ENCODE assay signal across 34 mouse cellular contexts in the genomic region with DNA sequence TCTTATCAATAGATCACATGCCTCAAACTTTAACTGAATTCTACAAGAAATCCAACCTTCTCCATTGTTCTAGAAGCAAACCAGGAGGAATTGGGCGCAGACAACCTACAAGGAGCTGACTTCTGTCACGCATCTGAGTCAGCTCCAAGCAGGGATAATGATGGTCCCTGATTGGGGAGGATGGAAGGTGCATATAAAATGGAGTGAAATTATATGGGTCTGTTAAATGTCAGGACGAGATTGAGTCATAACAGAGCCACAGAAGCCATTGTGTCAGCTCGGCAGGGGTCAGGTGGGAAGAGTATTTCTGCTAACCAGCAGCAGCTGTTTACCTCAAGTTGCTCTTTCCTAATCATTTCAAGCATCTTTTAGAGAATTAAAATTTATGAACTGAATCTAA.
DNase-seq lines count a peak whose midpoint lies in the region; ATAC-seq lines count a peak whose summit lies in the region.
"Had no signal": no experiment of that assay in that cellular context is flagged by ENCODE, and none has a peak within 500 bp of the region (broad histone marks: within the 10 kb centered on the region; RNA-seq: fewer than 3 reads in every experiment).

No protein-coding gene starts in this region.

- WGBS in forebrain, embryonic 12.5 days = 73% methylated on average over 4 of the region's 4 CpGs

- H3K36me3 ChIP-seq in forebrain, embryonic 12.5 days (replicated peaks) = no peaks in the 10 kb centered on the region
- H3K36me3 ChIP-seq: embryonic facial prominence, embryonic 13.5 days; forebrain, embryonic 10.5 days; heart, embryonic 13.5 days; hindbrain, embryonic 10.5 days; hindbrain, embryonic 15.5 days; kidney, embryonic 15.5 days; midbrain, embryonic 13.5 days had no signal

- no peak overlapping the region for H3K27ac ChIP-seq in forebrain, embryonic 12.5 days
- H3K27ac ChIP-seq: embryonic facial prominence, embryonic 13.5 days; forebrain, embryonic 10.5 days; heart, embryonic 13.5 days; hindbrain, embryonic 10.5 days; hindbrain, embryonic 15.5 days; kidney, embryonic 15.5 days; liver, embryonic 14.5 days; macrophage; midbrain, embryonic 13.5 days; stomach, postnatal 0 days had no signal

- H3K9me3 ChIP-seq in forebrain, embryonic 12.5 days = no peaks in the 10 kb centered on the region
- H3K9me3 ChIP-seq: embryonic facial prominence, embryonic 13.5 days; forebrain, embryonic 10.5 days; heart, embryonic 13.5 days; hindbrain, embryonic 10.5 days; hindbrain, embryonic 15.5 days; kidney, embryonic 15.5 days; midbrain, embryonic 13.5 days had no signal

- intact Hi-C loops in left cerebral cortex, postnatal 4 days (cut with DNase I) = no loop called here

- H3K4me1 ChIP-seq in forebrain, embryonic 12.5 days = no peaks in the 10 kb centered on the region
- H3K4me1 ChIP-seq: embryonic facial prominence, embryonic 13.5 days; forebrain, embryonic 10.5 days; heart, embryonic 13.5 days; hindbrain, embryonic 10.5 days; kidney, embryonic 15.5 days; midbrain, embryonic 13.5 days had no signal

- peak; percentile 69 for ATAC-seq in cerebellum, adult (ENCODE audit: insufficient number of reproducible peaks, low FRiP score, low TSS enrichment)
- ATAC-seq in forebrain, embryonic 12.5 days (ENCODE audit: low FRiP score) = no peak
- ATAC-seq: forebrain, postnatal 0 days; inflammation-experienced regulatory T-cells, adult 6 months; midbrain, embryonic 13.5 days had no signal

- no peak for DNase-seq in cerebellum, adult 9-10 months
- DNase-seq in left cerebral cortex, postnatal 4 days = peak; percentile 1
- no peak for DNase-seq in left cerebral cortex, adult 11 months (ENCODE audit: low spot score)
- DNase-seq in cerebellum, postnatal 10 days = peak; percentile 75
- no peak for DNase-seq in frontal cortex, adult 2 months (ENCODE audit: extremely low spot score in 1 of 2, low spot score in 1 of 2)
- DNase-seq in frontal cortex, postnatal 10 days (ENCODE audit: low spot score in 2 of 2) = no peak
- DNase-seq: adrenal gland, adult 8-10 months; forebrain, postnatal 0 days; gastrocnemius, postnatal 36 days; heart, postnatal 10 days; kidney, adult 11 months; kidney, postnatal 36 days; layer of hippocampus, postnatal 36 days; liver; lung, adult 2 months; lung, postnatal 10 days; right cerebral cortex, adult 18-20 months; right cerebral cortex, postnatal 4 days; thymus, adult 18-20 months; thymus, postnatal 36 days had no signal

- H3K4me2 ChIP-seq in forebrain, embryonic 12.5 days = no peak overlapping the region
- H3K4me2 ChIP-seq: embryonic facial prominence, embryonic 13.5 days; heart, embryonic 13.5 days; hindbrain, embryonic 15.5 days; kidney, embryonic 15.5 days; midbrain, embryonic 13.5 days had no signal

- no peaks in the 10 kb centered on the region for H3K27me3 ChIP-seq in forebrain, embryonic 12.5 days
- H3K27me3 ChIP-seq: CH12.LX; embryonic facial prominence, embryonic 13.5 days; heart, embryonic 13.5 days; hindbrain, embryonic 15.5 days; kidney, embryonic 15.5 days; midbrain, embryonic 13.5 days had no signal

- no peak overlapping the region for H3K4me3 ChIP-seq in forebrain, embryonic 12.5 days (replicated peaks)
- H3K4me3 ChIP-seq: embryonic facial prominence, embryonic 13.5 days; forebrain, embryonic 10.5 days; heart, embryonic 13.5 days; hindbrain, embryonic 10.5 days; hindbrain, embryonic 15.5 days; kidney, embryonic 15.5 days; midbrain, embryonic 13.5 days had no signal

- no peak overlapping the region for H3K9ac ChIP-seq in forebrain, embryonic 12.5 days
- H3K9ac ChIP-seq: embryonic facial prominence, embryonic 13.5 days; forebrain, postnatal 0 days; heart, embryonic 13.5 days; hindbrain, embryonic 15.5 days; kidney, embryonic 15.5 days; liver, embryonic 14.5 days; midbrain, embryonic 13.5 days had no signal

Comparison
In these comparisons a context has a peak if more than half of its experiments do, and no peak if none do; other contexts are left out.
1. DNase-seq: peak in left cerebral cortex, postnatal 4 days (single experiment) and cerebellum, postnatal 10 days (2 of 2); none in cerebellum, adult 9-10 months (single experiment), left cerebral cortex, adult 11 months (single experiment), frontal cortex, adult 2 months (0 of 2) and frontal cortex, postnatal 10 days (0 of 2).